Mouse (Mus musculus) E14TG2a.4 (cell line): ENCODE measurements around the gene Slc29a1.

Experiments
- H3K27me3 ChIP-seq: 2 replicates; pipeline ENCODE4 v1.6.1; 2014; ENCODE audit warnings: low read length, control low read depth; ENCODE audit not compliant: insufficient read depth
- H3K36me3 ChIP-seq: 2 replicates; pipeline ENCODE4 v1.6.1; 2014; ENCODE audit warnings: low read length, control low read depth; ENCODE audit not compliant: insufficient read depth
- H3K4me1 ChIP-seq: replicated peaks from 2 replicates; pipeline ENCODE4 v1.6.1; 2014; ENCODE audit warnings: low read depth, low read length, control low read depth
- H3K4me3 ChIP-seq: replicated peaks from 2 replicates; pipeline ENCODE4 v1.5.1; 2014; ENCODE audit warnings: mild to moderate bottlenecking, low read length
- H3K9me3 ChIP-seq: 2 replicates; pipeline ENCODE4 v1.6.1; 2014; ENCODE audit warnings: low read length, control low read depth
- CTCF ChIP-seq: conservative IDR thresholded peaks from 2 replicates; pipeline ENCODE4 v1.5.1; 2014; ENCODE audit warnings: low read length
- NANOG ChIP-seq: IDR thresholded peaks from 2 replicates; pipeline ENCODE4 v1.6.1; 2014; ENCODE audit warnings: borderline replicate concordance, low read length, mixed read lengths
- POU5F1 ChIP-seq: IDR thresholded peaks from 2 replicates; pipeline ENCODE4 v1.6.1; 2014; ENCODE audit warnings: low read length, borderline replicate concordance

Gene Slc29a1

GRCm38 (mm10) chr17:45595736-45596390 is 3.5 kb downstream of the Slc29a1 start:
- H3K4me1 ChIP-seq: peaks cover 86% of the 10 kb centered on the region
- H3K27me3 ChIP-seq: no peaks in the 10 kb centered on the region
- TF ChIP-seq NANOG (no peak), POU5F1 (no peak), CTCF (no peak)
- no peaks in the 10 kb centered on the region for H3K9me3 ChIP-seq
- peak overlapping the region; percentile 98 for H3K4me3 ChIP-seq
- H3K36me3 ChIP-seq: peaks cover 49% of the 10 kb centered on the region

DNA sequence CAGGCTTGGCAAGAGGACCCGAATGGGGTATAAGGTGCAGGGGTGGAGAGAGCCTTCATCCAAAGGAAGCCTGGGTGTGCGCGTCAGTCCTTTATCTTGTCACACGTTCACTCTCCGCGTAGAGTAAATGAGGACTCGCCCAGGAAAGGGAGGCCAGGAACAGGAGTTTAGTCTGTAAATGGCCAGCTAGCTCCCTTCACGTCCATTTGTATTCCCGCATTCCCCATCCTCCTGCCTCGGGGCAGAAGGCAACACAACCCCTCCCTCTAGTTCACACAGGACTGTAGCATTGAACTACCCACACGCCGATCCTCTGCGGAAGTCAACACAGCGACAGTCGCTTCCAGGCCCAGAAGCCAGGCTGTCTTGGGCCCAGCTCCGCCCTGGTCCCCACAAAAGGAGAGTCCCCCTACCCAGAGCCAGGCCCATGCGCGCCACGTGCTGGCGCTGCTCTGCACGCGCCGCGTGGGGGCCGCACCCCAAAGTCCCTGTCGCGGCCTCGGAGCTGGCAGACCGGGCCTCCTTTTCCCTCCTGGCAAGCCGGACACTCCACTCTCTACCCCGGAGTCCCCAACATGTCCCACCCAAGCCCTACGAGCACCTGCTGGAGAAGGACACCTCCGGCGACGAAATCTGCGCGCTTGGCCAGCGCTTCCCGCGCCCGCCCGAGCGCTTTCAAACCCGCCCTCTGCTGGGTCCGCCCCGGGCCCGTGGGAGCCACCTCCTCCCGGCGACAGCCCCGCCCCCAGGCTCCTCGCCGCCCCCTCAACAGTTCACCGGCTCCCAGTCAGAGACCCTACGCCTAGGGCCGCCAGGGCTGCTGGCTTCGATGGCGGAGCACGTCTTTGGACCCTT is 4.3 kb downstream of the Slc29a1 start:
- Histone ChIP-seq H3K36me3 (peaks cover 49% of the 10 kb centered on the region), H3K4me1 (peaks cover 86% of the 10 kb centered on the region), H3K27me3 (no peaks in the 10 kb centered on the region), H3K9me3 (no peaks in the 10 kb centered on the region), H3K4me3 (peak overlapping the region; percentile 98)
- no peak for TF ChIP-seq NANOG
- TF ChIP-seq CTCF: no peak
- TF ChIP-seq POU5F1: no peak

- Histone ChIP-seq H3K36me3 (peaks cover 54% of the 10 kb centered on the region), H3K27me3 (no peaks in the 10 kb centered on the region), H3K4me3 (peak overlapping the region; percentile 98), H3K9me3 (no peaks in the 10 kb centered on the region), H3K4me1 (peaks cover 89% of the 10 kb centered on the region)
- TF ChIP-seq NANOG (no peak), POU5F1 (no peak), CTCF (no peak)
Observed at GRCm38 (mm10) chr17:45594195-45594594, 5.2 kb downstream of the Slc29a1 start.

GRCm38 (mm10) chr17:45593479-45593878 is 5.9 kb downstream of the Slc29a1 start:
- H3K9me3 ChIP-seq: no peaks in the 10 kb centered on the region
- peaks cover 59% of the 10 kb centered on the region for H3K36me3 ChIP-seq
- peaks cover 89% of the 10 kb centered on the region for H3K4me1 ChIP-seq
- peak overlapping the region; percentile 98 for H3K4me3 ChIP-seq
- TF ChIP-seq CTCF: peak; percentile 34
- TF ChIP-seq POU5F1: no peak
- H3K27me3 ChIP-seq: no peaks in the 10 kb centered on the region

- Histone ChIP-seq H3K4me3 (peak overlapping the region; percentile 98), H3K4me1 (peaks cover 89% of the 10 kb centered on the region), H3K9me3 (no peaks in the 10 kb centered on the region), H3K36me3 (peaks cover 59% of the 10 kb centered on the region), H3K27me3 (no peaks in the 10 kb centered on the region)
- no peak for TF ChIP-seq POU5F1
- TF ChIP-seq CTCF: no peak
- no peak for TF ChIP-seq NANOG
Observed at GRCm38 (mm10) chr17:45592606-45593431, 6.6 kb downstream of the Slc29a1 start.

- Histone ChIP-seq H3K36me3 (peaks cover 68% of the 10 kb centered on the region), H3K27me3 (no peaks in the 10 kb centered on the region), H3K9me3 (no peaks in the 10 kb centered on the region), H3K4me3 (peak overlapping the region; percentile 98), H3K4me1 (peaks cover 90% of the 10 kb centered on the region)
- no peak for TF ChIP-seq CTCF
Observed at GRCm38 (mm10) chr17:45591701-45592605, 7.5 kb downstream of the Slc29a1 start.

DNA sequence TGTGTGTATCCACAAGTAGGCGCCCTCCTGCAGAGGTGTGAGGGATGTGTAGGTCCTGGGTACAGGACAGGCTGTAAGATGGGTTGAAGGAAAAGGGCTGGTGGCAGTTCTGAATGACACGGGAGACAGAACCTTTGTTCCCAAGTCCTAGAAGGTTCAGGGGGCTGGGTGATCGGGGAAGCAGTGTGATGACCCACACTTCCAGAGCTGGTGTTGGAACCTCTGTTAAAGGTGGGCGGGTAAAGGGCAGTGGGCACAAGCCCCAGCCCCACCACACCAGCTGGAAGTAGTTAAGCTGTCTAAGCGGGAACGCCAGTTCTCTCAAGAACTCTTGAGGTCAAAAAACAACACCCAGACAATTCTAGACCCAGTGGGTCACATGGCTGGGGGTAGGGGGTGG is 9.0 kb downstream of the Slc29a1 start:
- peak overlapping the region; percentile 98 for H3K4me3 ChIP-seq
- peaks cover 91% of the 10 kb centered on the region for H3K4me1 ChIP-seq
- peaks cover 83% of the 10 kb centered on the region for H3K36me3 ChIP-seq
- TF ChIP-seq NANOG: no peak
- TF ChIP-seq CTCF: no peak
- no peak for TF ChIP-seq POU5F1
- H3K27me3 ChIP-seq: no peaks in the 10 kb centered on the region
- no peaks in the 10 kb centered on the region for H3K9me3 ChIP-seq
